Mouse (Mus musculus): ENCODE data around the gene Zfhx3. TPM values are rescaled to one million over a fixed set of nuclear protein-coding genes. Genes with fewer than 3 reads are reported as not detected.

The Zfhx3 gene
- total and polyA plus RNA-seq, 3 experiments: 0.23 to 2.5 TPM; not detected in 1

DNA sequence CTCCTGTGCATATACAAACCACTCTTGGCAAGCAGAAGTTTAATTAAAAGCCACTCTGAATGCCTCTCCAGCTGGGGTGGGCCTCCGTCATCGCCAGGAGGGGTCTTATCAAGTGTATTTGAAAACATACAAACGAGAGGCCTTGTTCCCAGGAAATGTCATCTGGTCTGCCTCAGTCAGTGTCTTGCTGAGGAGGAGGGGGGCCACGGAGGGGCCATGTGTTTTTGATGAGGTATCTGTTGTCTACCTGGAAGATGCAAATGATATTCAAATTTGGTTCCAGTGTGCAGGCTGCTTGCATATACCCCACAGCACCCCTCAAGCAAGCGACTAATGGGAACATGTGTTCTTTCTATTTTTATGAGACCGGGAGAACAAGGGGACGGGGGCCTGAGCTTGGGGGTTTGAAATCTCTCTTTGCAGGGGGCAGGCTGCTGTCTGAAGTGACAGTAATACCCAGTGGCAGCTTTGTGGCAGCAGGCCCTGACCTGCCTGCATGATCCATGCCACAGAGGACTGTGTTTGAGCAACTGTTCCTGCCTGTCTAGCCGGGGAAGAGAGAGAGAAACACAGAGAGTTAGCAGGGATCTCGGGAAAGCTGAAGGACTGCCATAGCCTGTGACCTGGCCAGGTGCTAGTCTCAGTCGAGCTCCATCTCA, 412.8 kb downstream of the Zfhx3 start:
- H3K9ac ChIP-seq (ENCODE audit: control insufficient read depth, low read depth, low read length, poor library complexity, severe bottlenecking): no peak overlapping the region
- TF ChIP-seq UBTF (IDR thresholded peaks at IDR 0.05; ENCODE audit: borderline replicate concordance, insufficient read depth, low read depth, low read length): no peak

DNA sequence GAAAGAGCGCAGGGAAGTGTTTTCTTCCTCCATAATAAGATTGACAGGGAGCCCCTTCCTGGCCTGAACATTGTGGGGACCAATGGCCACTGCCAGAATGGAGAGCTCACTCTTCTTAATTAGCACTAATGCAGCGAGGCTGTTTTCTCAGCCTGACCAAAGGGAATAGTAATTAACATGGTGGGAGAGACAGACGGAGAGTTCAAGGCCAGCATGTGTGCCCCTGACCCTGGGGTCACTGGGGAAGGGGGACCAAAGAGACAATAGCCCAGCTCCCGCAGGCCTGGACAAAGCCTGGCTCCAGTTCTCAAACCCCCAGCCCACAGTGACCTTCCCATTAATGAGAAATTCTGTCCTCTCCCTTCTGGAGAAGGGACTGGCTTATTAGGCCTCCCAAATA, 419.0 kb downstream of the Zfhx3 start:
- no peak for DNase-seq (ENCODE audit: low read depth, low spot score)
- Histone ChIP-seq H3K79me2 (ENCODE audit: control insufficient read depth, insufficient read depth, low read length, poor library complexity) (no peaks in the 10 kb centered on the region), H3K36me3 (ENCODE audit: control insufficient read depth in 1 of 2, insufficient read depth in 2 of 2, low read length in 2 of 2) (no peaks in the 10 kb centered on the region), H3K27ac (ENCODE audit: control insufficient read depth, low read depth, low read length) (no peak overlapping the region), H3K9ac (ENCODE audit: control insufficient read depth, low read depth, low read length, poor library complexity, severe bottlenecking) (no peak overlapping the region), H3K9me3 (replicated peaks; ENCODE audit: insufficient read depth, low read length) (no peaks in the 10 kb centered on the region), H3K27me3 (ENCODE audit: control insufficient read depth in 1 of 2, insufficient read depth in 2 of 2, low read length in 2 of 2) (no peaks in the 10 kb centered on the region), H3K4me1 (ENCODE audit: control insufficient read depth in 1 of 2, insufficient read depth in 2 of 2, low read length in 2 of 2) (no peaks in the 10 kb centered on the region), H3K4me3 (ENCODE audit: control insufficient read depth in 1 of 2, insufficient read depth in 1 of 2, low read depth in 2 of 2, low read length in 2 of 2) (no peak overlapping the region)
- TF ChIP-seq MAFK (IDR thresholded peaks at IDR 0.05; ENCODE audit: borderline replicate concordance, low read depth, low read length) (no peak), POLR2A (IDR thresholded peaks at IDR 0.05; ENCODE audit: control insufficient read depth in 1 of 2, insufficient read depth in 1 of 2, low read depth in 1 of 2, low read length in 2 of 2, poor library complexity in 1 of 2) (no peak), ZKSCAN1 (IDR thresholded peaks at IDR 0.05; ENCODE audit: low read depth, low read length) (no peak)

More for the DNA sequence above, 412.8 kb downstream of the Zfhx3 start:
- no peaks in the 10 kb centered on the region for H3K4me1 ChIP-seq (ENCODE audit: control insufficient read depth in 1 of 2, insufficient read depth in 2 of 2, low read length in 2 of 2)
- no peaks in the 10 kb centered on the region for H3K79me2 ChIP-seq (ENCODE audit: control insufficient read depth, insufficient read depth, low read length, poor library complexity)
- no peaks in the 10 kb centered on the region for H3K27me3 ChIP-seq (ENCODE audit: control insufficient read depth in 1 of 2, insufficient read depth in 2 of 2, low read length in 2 of 2)
- H3K36me3 ChIP-seq (ENCODE audit: control insufficient read depth in 1 of 2, insufficient read depth in 2 of 2, low read length in 2 of 2): no peaks in the 10 kb centered on the region
- no peak for DNase-seq (ENCODE audit: low read depth, low spot score)
- no peak overlapping the region for H3K4me3 ChIP-seq (ENCODE audit: control insufficient read depth in 1 of 2, insufficient read depth in 1 of 2, low read depth in 2 of 2, low read length in 2 of 2)
- H3K9me3 ChIP-seq (replicated peaks; ENCODE audit: insufficient read depth, low read length): no peaks in the 10 kb centered on the region
- no peak overlapping the region for H3K27ac ChIP-seq (ENCODE audit: control insufficient read depth, low read depth, low read length)

DNA sequence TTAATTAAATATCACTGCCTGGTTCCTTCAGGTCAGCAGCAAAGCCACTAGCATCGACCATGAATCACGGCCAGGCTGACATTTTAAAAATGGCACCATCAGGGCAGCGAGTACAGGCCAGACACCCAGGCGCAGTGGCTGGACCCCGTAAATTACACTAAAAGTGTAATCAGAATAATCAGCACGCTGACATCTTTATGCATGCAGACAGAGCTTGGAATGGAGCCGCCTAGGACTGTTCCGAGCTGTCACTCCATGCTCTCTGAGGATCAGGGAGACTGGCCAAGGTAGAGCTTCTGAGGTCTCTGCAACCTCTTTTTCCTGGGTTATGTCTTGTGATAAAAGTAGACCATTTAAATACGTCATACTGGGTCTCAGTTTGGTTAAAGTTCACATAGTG, 420.0 kb downstream of the Zfhx3 start:
- H3K4me3 ChIP-seq (ENCODE audit: control insufficient read depth in 1 of 2, insufficient read depth in 1 of 2, low read depth in 2 of 2, low read length in 2 of 2): no peak overlapping the region
- H3K27ac ChIP-seq (ENCODE audit: control insufficient read depth, low read depth, low read length): no peak overlapping the region
- H3K9ac ChIP-seq (ENCODE audit: control insufficient read depth, low read depth, low read length, poor library complexity, severe bottlenecking): no peak overlapping the region
- H3K9me3 ChIP-seq (replicated peaks; ENCODE audit: insufficient read depth, low read length): no peaks in the 10 kb centered on the region
- no peak for TF ChIP-seq MAFK (IDR thresholded peaks at IDR 0.05; ENCODE audit: borderline replicate concordance, low read depth, low read length)
- TF ChIP-seq CTCF (IDR thresholded peaks at IDR 0.05 in 2 of 3, conservative IDR thresholded peaks at IDR 0.05 in 1 of 3; ENCODE audit: control insufficient read depth in 1 of 3, insufficient read depth in 1 of 3, low read depth in 2 of 3, low read length in 3 of 3, poor library complexity in 1 of 3, severe bottlenecking in 1 of 3): no peak
- TF ChIP-seq MEF2A (IDR thresholded peaks at IDR 0.05; ENCODE audit: extremely low read depth, insufficient replicate concordance, low read depth, low read length, poor library complexity, severe bottlenecking): no peak
- TF ChIP-seq E2F4 (IDR thresholded peaks at IDR 0.05; ENCODE audit: borderline replicate concordance, low read depth, low read length): no peak
- no peak for TF ChIP-seq POLR2AphosphoS5 (IDR thresholded peaks at IDR 0.05; ENCODE audit: borderline replicate concordance, low read depth, low read length)
- TF ChIP-seq RAD21 (IDR thresholded peaks at IDR 0.05; ENCODE audit: low read depth, low read length): no peak
- no peak for TF ChIP-seq GATA1 (IDR thresholded peaks at IDR 0.05; ENCODE audit: low read depth, low read length)
- TF ChIP-seq UBTF (IDR thresholded peaks at IDR 0.05; ENCODE audit: borderline replicate concordance, insufficient read depth, low read depth, low read length): no peak
- no peak for TF ChIP-seq ELF1 (IDR thresholded peaks at IDR 0.05; ENCODE audit: low read depth, low read length)
- TF ChIP-seq MAX (IDR thresholded peaks at IDR 0.05; ENCODE audit: low read length): no peak
- no peak for TF ChIP-seq HCFC1 (IDR thresholded peaks at IDR 0.05; ENCODE audit: low read depth, low read length)
- no peak for TF ChIP-seq USF2 (IDR thresholded peaks at IDR 0.05; ENCODE audit: borderline replicate concordance in 1 of 2, insufficient read depth in 1 of 2, low read depth in 1 of 2, low read length in 2 of 2)
- no peak for TF ChIP-seq USF1 (IDR thresholded peaks at IDR 0.05; ENCODE audit: low read depth, low read length)
- no peak for TF ChIP-seq ZMIZ1 (IDR thresholded peaks at IDR 0.05; ENCODE audit: low read depth, low read length)
- no peak for TF ChIP-seq CHD1 (IDR thresholded peaks at IDR 0.05; ENCODE audit: low read depth, low read length)
- TF ChIP-seq MYC (IDR thresholded peaks at IDR 0.05; ENCODE audit: low read depth, low read length): no peak
- TF ChIP-seq ZNF384 (IDR thresholded peaks at IDR 0.05; ENCODE audit: low read depth, low read length): no peak
- TF ChIP-seq POLR2A (IDR thresholded peaks at IDR 0.05; ENCODE audit: control insufficient read depth in 1 of 2, insufficient read depth in 1 of 2, low read depth in 1 of 2, low read length in 2 of 2, poor library complexity in 1 of 2): no peak
- no peak for TF ChIP-seq ZC3H11A (IDR thresholded peaks at IDR 0.05; ENCODE audit: low read depth, low read length)
- no peaks in the 10 kb centered on the region for H3K79me2 ChIP-seq (ENCODE audit: control insufficient read depth, insufficient read depth, low read length, poor library complexity)
- H3K27me3 ChIP-seq (ENCODE audit: control insufficient read depth in 1 of 2, insufficient read depth in 2 of 2, low read length in 2 of 2): no peaks in the 10 kb centered on the region
- no peaks in the 10 kb centered on the region for H3K36me3 ChIP-seq (ENCODE audit: control insufficient read depth in 1 of 2, insufficient read depth in 2 of 2, low read length in 2 of 2)
- DNase-seq (ENCODE audit: low read depth, low spot score): no peak
- H3K4me1 ChIP-seq (ENCODE audit: control insufficient read depth in 1 of 2, insufficient read depth in 2 of 2, low read length in 2 of 2): no peaks in the 10 kb centered on the region

Data from MEL (cell line).